Mouse (Mus musculus): Measurements from ENCODE around the gene Zfr2. TPM values are rescaled to one million over a fixed set of nuclear protein-coding genes. Genes with fewer than 3 reads are reported as not detected.

The Zfr2 gene
- polyA plus RNA-seq, 1 experiment from 2014 or later, result 2.1 TPM

GRCm38 (mm10) chr10:81268056-81268455, 35.1 kb downstream of the Zfr2 start:
- H3K9ac ChIP-seq (ENCODE audit: low read length), result peak overlapping the region; percentile 87
- peaks cover 2% of the 10 kb centered on the region; the same call in 1 of the 2 replicates for H3K4me1 ChIP-seq (replicated peaks; ENCODE audit: control insufficient read depth, insufficient read depth)
- peak overlapping the region; percentile 55 for H3K4me3 ChIP-seq (ENCODE audit: low read depth, low read length)
- DNase-seq (ENCODE audit: low spot score), result peak; percentile 84
- peak overlapping the region; percentile 78 for H3K4me2 ChIP-seq (replicated peaks; ENCODE audit: low read depth)
- no peaks in the 10 kb centered on the region for H3K9me3 ChIP-seq (ENCODE audit: control insufficient read depth, low read length)
- H3K27me3 ChIP-seq (ENCODE audit: control insufficient read depth, insufficient read depth, low read length), result no peaks in the 10 kb centered on the region
- H3K36me3 ChIP-seq (ENCODE audit: control insufficient read depth, insufficient read depth, low read length), result peaks cover 29% of the 10 kb centered on the region
- 2% methylated on average over 23 of the region's 23 CpGs for WGBS
- peak overlapping the region; percentile 70; the same call in 1 of the 2 replicates for H3K27ac ChIP-seq (replicated peaks)
- no peak for TF ChIP-seq CTCF (IDR thresholded peaks at IDR 0.05; ENCODE audit: low read depth)
- TF ChIP-seq EP300 (optimal IDR thresholded peaks at IDR 0.05), result no peak
- ATAC-seq (ENCODE audit: low FRiP score, low TSS enrichment), result peak; percentile 59

- TF ChIP-seq EP300 (optimal IDR thresholded peaks at IDR 0.05), result no peak
- no peak for TF ChIP-seq CTCF (IDR thresholded peaks at IDR 0.05; ENCODE audit: low read depth)
- Histone ChIP-seq H3K27me3 (ENCODE audit: control insufficient read depth, insufficient read depth, low read length) (no peaks in the 10 kb centered on the region), H3K4me1 (replicated peaks; ENCODE audit: control insufficient read depth, insufficient read depth) (peaks cover 2% of the 10 kb centered on the region; the same call in 1 of the 2 replicates), H3K4me2 (replicated peaks; ENCODE audit: low read depth) (peak overlapping the region; percentile 78), H3K9me3 (ENCODE audit: control insufficient read depth, low read length) (no peaks in the 10 kb centered on the region), H3K4me3 (ENCODE audit: low read depth, low read length) (peak overlapping the region; percentile 55), H3K9ac (ENCODE audit: low read length) (peak overlapping the region; percentile 87), H3K36me3 (ENCODE audit: control insufficient read depth, insufficient read depth, low read length) (peaks cover 34% of the 10 kb centered on the region), H3K27ac (replicated peaks) (peak overlapping the region; percentile 70; the same call in 1 of the 2 replicates)
- WGBS, result 75% methylated on average over 16 of the region's 16 CpGs
- ATAC-seq (ENCODE audit: low FRiP score, low TSS enrichment) (no peak), DNase-seq (ENCODE audit: low spot score) (no peak)
These were observed 35.9 kb downstream of the Zfr2 start for GRCm38 (mm10) chr10:81268643-81269412.

GRCm38 (mm10) chr10:81272356-81272755, 39.4 kb downstream of the Zfr2 start:
- ATAC-seq (ENCODE audit: low FRiP score, low TSS enrichment) (no peak), DNase-seq (ENCODE audit: low spot score) (no peak)
- Histone ChIP-seq H3K4me1 (replicated peaks; ENCODE audit: control insufficient read depth, insufficient read depth) (peaks cover 2% of the 10 kb centered on the region; the same call in 1 of the 2 replicates), H3K9me3 (ENCODE audit: control insufficient read depth, low read length) (no peaks in the 10 kb centered on the region), H3K27ac (replicated peaks) (no peak overlapping the region), H3K36me3 (ENCODE audit: control insufficient read depth, insufficient read depth, low read length) (peaks cover 30% of the 10 kb centered on the region), H3K9ac (ENCODE audit: low read length) (no peak overlapping the region), H3K4me3 (ENCODE audit: low read depth, low read length) (no peak overlapping the region), H3K27me3 (ENCODE audit: control insufficient read depth, insufficient read depth, low read length) (no peaks in the 10 kb centered on the region), H3K4me2 (replicated peaks; ENCODE audit: low read depth) (no peak overlapping the region)
- no peak for TF ChIP-seq CTCF (IDR thresholded peaks at IDR 0.05; ENCODE audit: low read depth)
- WGBS, result 87% methylated on average over 21 of the region's 21 CpGs

- WGBS, result 95% methylated on average over 19 of the region's 19 CpGs
- H3K9me3 ChIP-seq (ENCODE audit: control insufficient read depth, low read length), result no peaks in the 10 kb centered on the region
- no peak for DNase-seq (ENCODE audit: low spot score)
- no peak overlapping the region for H3K27ac ChIP-seq (replicated peaks)
- peaks cover 30% of the 10 kb centered on the region for H3K36me3 ChIP-seq (ENCODE audit: control insufficient read depth, insufficient read depth, low read length)
- TF ChIP-seq EP300 (optimal IDR thresholded peaks at IDR 0.05), result no peak
- no peak for TF ChIP-seq CTCF (IDR thresholded peaks at IDR 0.05; ENCODE audit: low read depth)
- H3K4me1 ChIP-seq (replicated peaks; ENCODE audit: control insufficient read depth, insufficient read depth), result no peaks in the 10 kb centered on the region; the same call in 1 of the 2 replicates
- no peaks in the 10 kb centered on the region for H3K27me3 ChIP-seq (ENCODE audit: control insufficient read depth, insufficient read depth, low read length)
- ATAC-seq (ENCODE audit: low FRiP score, low TSS enrichment), result no peak
- no peak overlapping the region for H3K4me3 ChIP-seq (ENCODE audit: low read depth, low read length)
- H3K4me2 ChIP-seq (replicated peaks; ENCODE audit: low read depth), result no peak overlapping the region
- no peak overlapping the region for H3K9ac ChIP-seq (ENCODE audit: low read length)
These were observed 40.9 kb downstream of the Zfr2 start for GRCm38 (mm10) chr10:81273842-81274241.

GRCm38 (mm10) chr10:81277676-81278075, 44.7 kb downstream of the Zfr2 start:
- no peak overlapping the region for H3K27ac ChIP-seq (replicated peaks)
- no peak overlapping the region for H3K4me2 ChIP-seq (replicated peaks; ENCODE audit: low read depth)
- no peaks in the 10 kb centered on the region for H3K27me3 ChIP-seq (ENCODE audit: control insufficient read depth, insufficient read depth, low read length)
- no peak overlapping the region for H3K9ac ChIP-seq (ENCODE audit: low read length)
- H3K4me3 ChIP-seq (ENCODE audit: low read depth, low read length), result no peak overlapping the region
- no peaks in the 10 kb centered on the region for H3K9me3 ChIP-seq (ENCODE audit: control insufficient read depth, low read length)
- ATAC-seq (ENCODE audit: low FRiP score, low TSS enrichment) (no peak), DNase-seq (ENCODE audit: low spot score) (no peak)
- H3K36me3 ChIP-seq (ENCODE audit: control insufficient read depth, insufficient read depth, low read length), result peaks cover 14% of the 10 kb centered on the region; the same call in 1 of the 2 replicates
- 76% methylated on average over 22 of the region's 22 CpGs for WGBS
- H3K4me1 ChIP-seq (replicated peaks; ENCODE audit: control insufficient read depth, insufficient read depth), result no peaks in the 10 kb centered on the region
- TF ChIP-seq CTCF (IDR thresholded peaks at IDR 0.05; ENCODE audit: low read depth) (no peak), EP300 (optimal IDR thresholded peaks at IDR 0.05) (no peak)

- TF ChIP-seq EP300 (optimal IDR thresholded peaks at IDR 0.05) (no peak), CTCF (IDR thresholded peaks at IDR 0.05; ENCODE audit: low read depth) (no peak)
- 0 out of 2 replicates have a peak, but pooled peaks cover 2% of the 10 kb centered on the region for H3K36me3 ChIP-seq (ENCODE audit: control insufficient read depth, insufficient read depth, low read length)
- no peak overlapping the region for H3K4me3 ChIP-seq (ENCODE audit: low read depth, low read length)
- no peak for ATAC-seq (ENCODE audit: low FRiP score, low TSS enrichment)
- H3K4me1 ChIP-seq (replicated peaks; ENCODE audit: control insufficient read depth, insufficient read depth), result no peaks in the 10 kb centered on the region
- whole genome bisulfite sequencing, result 42% methylated on average over 10 of the region's 10 CpGs
- no peak overlapping the region for H3K27ac ChIP-seq (replicated peaks)
- H3K27me3 ChIP-seq (ENCODE audit: control insufficient read depth, insufficient read depth, low read length), result no peaks in the 10 kb centered on the region
- H3K9me3 ChIP-seq (ENCODE audit: control insufficient read depth, low read length), result no peaks in the 10 kb centered on the region
- H3K4me2 ChIP-seq (replicated peaks; ENCODE audit: low read depth), result no peak overlapping the region
- DNase-seq (ENCODE audit: low spot score), result no peak
- H3K9ac ChIP-seq (ENCODE audit: low read length), result no peak overlapping the region
These were observed 46.5 kb downstream of the Zfr2 start for GRCm38 (mm10) chr10:81279496-81279895.

Measured in stomach, postnatal 0 days (tissue).